Mouse (Mus musculus): ENCODE measurements at regions not wholly inside any gene's neighbourhood (a gene's known extent, or its start where the extent isn't known, plus 50 kb on each side); places are given as distances from the start of the nearest gene placed in this dataset.

GRCm38 (mm10) chr17:44344542-44344941, 156.2 kb downstream of the Clic5 start:
- no peak for TF ChIP-seq CTCF (IDR thresholded peaks at IDR 0.05; ENCODE audit: control insufficient read depth, insufficient read depth, low read length)
- TF ChIP-seq POLR2A (IDR thresholded peaks at IDR 0.05; ENCODE audit: borderline replicate concordance, control insufficient read depth, low read depth, low read length) = no peak
